Mouse (Mus musculus): ENCODE results near the gene Rffl.

Gene Rffl

GRCm38 (mm10) chr11:82874924-82875323, 3.9 kb upstream of the Rffl start:
- no peak for DNase-seq (ENCODE audit: low read depth, low spot score)

DNA sequence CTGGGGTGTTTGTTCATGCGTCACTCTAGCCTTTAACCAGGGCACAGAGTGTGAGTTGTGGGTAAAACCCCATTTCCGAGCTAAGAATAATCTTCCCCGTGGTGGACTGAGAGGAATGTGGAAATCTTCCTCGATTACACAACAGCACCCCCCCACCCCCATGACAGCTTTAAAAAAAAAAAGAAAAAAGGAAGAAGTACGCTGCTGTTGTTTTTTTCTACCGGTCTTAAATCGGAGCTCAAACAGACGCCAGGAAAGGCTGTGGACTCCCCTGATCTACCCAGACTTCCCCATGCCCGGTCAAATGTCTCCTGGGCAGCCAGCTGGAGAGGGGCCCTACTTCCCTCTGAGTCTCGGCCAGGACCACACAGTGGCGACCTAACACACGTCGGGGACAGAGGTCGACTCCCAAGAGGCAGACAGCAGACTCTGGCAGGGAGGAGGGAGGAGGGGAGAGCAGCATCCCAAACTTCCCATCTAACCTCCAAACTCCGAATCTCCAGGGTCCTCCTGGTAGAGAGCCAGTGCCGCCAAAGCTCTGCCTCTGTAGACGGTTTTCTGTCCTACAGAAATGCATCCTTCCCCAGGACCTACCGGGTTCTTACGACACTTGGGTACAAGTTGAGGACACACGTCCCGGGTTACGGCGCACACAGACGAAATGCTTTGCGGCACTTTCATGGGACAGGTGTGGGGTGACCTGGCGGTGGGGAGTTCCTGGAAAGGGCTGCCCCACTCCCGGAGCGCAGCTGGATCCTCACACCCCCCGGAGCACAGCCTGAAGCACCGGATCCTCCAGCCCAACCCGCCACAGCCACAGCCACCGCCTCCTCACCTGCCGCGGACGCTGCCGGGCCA, 608 bp downstream of the Rffl start:
- no peak for DNase-seq (ENCODE audit: low read depth, low spot score)

- DNase-seq (ENCODE audit: low read depth, low spot score) = no peak
Measured at GRCm38 (mm10) chr11:82869506-82870172, 1.4 kb downstream of the Rffl start.

DNA sequence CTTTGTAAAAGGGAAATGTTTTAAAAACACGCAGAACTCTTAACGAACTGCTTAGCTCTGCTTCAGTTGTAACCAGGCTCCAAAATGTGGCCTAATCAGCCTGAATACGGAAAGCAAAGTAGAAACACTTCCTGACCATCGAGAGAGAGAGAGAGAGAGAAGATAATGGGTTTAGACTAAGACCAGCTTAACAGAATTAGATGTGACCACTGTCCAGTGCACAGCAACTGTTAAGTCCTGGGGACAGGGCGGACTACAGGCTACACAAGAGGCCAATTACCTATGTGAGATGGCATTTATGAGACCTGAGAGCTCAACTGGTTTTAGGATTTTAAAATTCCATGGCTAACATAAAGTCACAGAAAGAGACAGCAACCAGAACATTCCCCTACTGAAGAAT, 3.1 kb downstream of the Rffl start:
- peak; percentile 50 for DNase-seq (ENCODE audit: low read depth, low spot score)

GRCm38 (mm10) chr11:82866850-82867564, 4.0 kb downstream of the Rffl start:
- DNase-seq (ENCODE audit: low read depth, low spot score) = no peak

GRCm38 (mm10) chr11:82865957-82866356, 5.1 kb downstream of the Rffl start:
- no peak for DNase-seq (ENCODE audit: low read depth, low spot score)

DNA sequence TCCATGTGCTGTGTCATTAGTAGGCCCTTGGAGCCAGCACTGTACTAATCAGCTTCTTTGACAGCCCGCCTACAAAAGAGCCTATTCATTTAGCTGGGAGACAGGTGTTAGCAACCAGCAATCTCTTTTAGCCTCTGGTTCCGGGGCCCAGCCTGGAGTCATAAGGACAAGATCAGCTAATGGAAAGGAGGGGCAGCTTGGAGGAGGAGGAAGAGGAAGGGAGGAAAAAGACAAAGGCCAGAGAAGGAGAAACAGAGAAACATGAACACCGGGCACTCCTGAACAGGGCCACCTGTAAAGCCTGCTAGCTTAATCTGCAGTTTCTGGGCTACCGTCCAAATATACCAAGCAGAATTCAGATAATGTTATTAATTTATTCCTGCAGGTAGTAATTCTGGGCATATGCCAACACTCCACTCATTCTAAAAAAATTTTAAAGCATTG, 7.5 kb downstream of the Rffl start:
- DNase-seq (ENCODE audit: low read depth, low spot score) = peak; percentile 9

DNA sequence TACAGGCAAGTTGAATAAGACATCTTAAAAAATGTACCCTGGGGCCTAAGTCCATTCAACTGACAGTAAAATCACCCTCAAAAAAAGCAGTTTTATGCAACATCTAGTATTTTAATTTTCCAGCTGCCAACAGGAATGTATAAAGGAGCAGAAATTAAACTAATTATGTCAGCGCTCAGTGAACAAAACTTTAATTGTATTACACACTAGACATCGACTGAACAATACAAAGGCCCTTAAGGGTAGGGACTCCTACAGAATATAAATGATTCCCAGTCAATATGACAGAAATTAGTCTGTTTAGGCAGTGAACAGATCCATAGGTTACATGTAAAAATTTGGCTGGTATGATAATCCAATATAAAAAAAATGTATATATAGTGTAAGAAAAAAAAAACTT, 8.0 kb downstream of the Rffl start:
- no peak for DNase-seq (ENCODE audit: low read depth, low spot score)

DNA sequence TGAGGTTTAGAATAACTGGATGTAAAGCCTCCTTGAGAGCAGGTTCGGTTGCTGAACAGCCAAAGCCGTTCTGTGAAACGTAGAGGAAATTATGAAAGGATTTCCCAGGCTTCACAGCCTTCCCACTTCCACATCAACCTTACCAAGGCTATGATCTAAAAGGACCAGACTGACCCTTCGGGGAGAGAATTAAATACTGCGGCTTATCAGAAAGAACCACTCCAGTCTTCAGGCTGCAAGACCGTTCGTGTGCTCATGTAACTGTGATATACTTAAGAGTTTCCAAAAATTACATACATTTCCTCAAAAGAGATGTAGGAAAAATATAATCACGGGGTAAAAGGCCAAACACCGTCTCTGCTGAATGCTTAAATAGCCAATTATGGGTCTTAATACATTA, 8.4 kb downstream of the Rffl start:
- DNase-seq (ENCODE audit: low read depth, low spot score) = no peak

DNA sequence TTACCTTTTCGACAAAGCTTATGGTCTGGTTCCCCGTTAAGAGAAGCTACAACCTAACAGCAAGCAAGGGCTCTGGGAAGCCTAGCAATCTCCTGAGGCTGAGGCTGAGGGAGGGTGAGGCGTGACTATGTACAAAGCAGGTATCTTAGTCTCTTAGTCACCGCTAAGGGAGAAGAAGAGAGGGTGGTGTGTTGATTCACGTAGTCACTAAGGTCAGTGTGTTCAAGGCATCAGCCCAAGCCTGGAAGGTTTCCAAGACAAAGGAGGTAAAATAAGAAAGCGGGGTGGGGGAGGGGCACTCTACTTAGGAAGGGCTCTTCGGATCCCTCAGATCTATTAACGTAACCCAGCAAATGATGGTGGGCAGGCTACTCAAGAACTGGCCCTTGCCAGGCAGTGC, 9.5 kb downstream of the Rffl start:
- no peak for DNase-seq (ENCODE audit: low read depth, low spot score)

DNA sequence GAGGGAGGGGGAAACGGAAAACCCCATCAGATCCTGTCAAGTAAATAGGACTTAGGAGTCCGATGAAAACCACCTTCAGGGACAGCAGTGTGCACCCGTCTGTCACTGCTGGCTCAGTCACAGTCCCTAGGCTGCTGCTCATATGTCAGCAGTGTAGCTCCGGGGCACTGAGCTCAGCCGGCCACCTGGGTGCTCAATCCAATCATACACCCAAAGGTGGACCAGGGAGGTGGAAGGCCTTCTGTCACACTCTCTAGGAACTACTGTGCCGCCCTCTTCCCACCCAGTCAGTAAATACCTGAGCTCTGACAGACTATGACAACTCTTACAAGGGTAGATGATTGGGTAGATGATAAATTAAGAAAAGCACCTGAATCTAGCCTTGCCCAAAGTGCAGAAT, 10.3 kb downstream of the Rffl start:
- DNase-seq (ENCODE audit: low read depth, low spot score) = no peak

DNA sequence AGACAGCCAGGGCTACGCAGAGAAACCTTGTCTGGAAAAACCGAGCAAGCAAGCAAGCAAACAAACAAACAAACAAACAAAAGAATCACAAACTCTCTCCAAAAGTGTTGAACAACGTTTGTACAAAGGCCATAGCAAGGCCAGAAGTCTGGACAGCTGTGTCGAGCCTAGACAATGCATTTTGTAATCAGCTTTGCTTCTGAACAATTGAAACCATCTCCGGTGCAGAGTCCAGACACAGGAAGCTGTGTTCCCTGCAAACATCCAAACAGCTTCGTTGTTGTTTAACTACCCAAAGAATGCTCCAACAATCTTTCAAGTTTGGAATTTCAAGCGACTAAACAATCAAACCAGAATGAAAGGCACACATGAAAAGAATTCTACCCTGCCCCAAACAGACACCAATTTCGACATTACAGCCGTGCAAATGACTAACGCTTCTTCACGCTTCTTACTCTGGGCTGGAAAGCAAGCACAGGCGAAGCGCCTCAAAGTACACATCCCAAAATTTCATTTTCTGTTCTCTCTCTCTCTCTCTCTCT, 13.6 kb downstream of the Rffl start:
- no peak for DNase-seq (ENCODE audit: low read depth, low spot score)

DNA sequence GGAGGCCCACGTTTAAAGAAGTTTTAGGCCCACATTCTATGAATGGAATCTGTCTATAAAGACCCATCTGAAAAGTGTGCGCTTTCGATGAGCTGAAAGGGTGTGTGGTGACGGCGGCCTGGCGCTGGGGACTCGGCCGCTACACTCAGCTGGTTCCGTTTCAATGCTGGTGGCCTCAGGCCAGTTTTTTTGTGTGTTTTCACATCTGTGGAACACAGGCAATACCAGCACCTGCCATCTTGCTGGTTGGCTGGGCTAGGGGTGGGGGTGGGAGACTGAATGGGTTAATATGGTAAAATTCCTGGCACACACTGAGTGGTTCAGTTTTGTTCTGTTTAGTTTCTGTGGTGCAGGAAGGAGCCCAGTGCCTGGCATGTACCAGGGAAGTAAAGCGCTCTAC, 15.0 kb downstream of the Rffl start:
- DNase-seq (ENCODE audit: low read depth, low spot score) = no peak

DNA sequence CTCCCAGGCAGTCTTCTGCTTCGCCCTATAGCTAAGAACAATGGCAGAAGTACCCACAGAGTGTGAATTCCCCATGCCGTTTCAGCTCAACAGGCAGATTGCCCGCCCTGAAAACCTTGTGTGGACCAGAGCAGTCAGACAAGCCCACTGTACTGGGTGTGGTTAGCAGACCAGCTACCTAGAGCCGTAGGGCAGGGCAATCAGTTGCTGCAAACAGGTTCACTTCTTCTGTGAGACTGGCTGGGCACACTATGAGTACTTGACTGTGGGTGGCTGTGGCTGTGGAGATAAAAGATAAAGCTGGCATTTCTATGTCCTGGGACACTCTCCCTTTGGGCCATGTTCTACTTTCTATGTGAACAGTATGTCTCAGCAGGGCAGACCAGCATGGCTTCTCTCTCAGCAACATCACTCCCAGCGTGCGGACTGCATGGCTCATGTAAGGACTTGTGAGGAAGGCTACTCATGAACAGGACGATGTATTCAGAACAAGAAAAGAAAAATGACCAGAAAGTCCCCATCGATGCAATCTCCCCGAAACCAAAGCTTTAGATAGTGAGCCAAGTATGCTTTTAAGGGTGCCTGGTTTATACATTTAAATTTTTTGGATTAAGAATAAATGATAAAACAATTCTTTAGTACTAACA, 15.6 kb downstream of the Rffl start:
- no peak for DNase-seq (ENCODE audit: low read depth, low spot score)

- DNase-seq (ENCODE audit: low read depth, low spot score) = no peak
Measured at GRCm38 (mm10) chr11:82854111-82854510, 16.9 kb downstream of the Rffl start.

GRCm38 (mm10) chr11:82852958-82853357, 18.1 kb downstream of the Rffl start:
- no peak for DNase-seq (ENCODE audit: low read depth, low spot score)

DNA sequence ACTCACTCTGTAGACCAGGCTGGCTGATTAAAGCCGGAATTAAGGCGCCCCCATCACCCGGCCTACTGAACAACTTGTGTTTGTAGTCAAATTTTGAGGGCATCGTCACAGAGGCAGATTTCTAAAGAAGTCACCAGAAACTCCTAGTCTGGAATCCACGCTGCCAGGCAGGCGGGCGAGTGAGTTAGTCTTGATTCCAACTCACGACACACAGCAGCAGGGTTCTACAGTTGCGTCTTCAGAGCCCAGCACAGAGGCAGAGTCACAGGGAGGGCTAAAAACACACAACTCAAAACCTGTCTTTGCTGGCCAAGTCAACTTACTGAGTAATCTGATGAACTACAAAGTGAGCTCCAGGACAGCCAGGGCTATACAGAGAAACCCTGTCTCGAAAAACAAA, 18.5 kb downstream of the Rffl start:
- no peak for DNase-seq (ENCODE audit: low read depth, low spot score)

GRCm38 (mm10) chr11:82852115-82852514, 18.9 kb downstream of the Rffl start:
- DNase-seq (ENCODE audit: low read depth, low spot score) = no peak

DNA sequence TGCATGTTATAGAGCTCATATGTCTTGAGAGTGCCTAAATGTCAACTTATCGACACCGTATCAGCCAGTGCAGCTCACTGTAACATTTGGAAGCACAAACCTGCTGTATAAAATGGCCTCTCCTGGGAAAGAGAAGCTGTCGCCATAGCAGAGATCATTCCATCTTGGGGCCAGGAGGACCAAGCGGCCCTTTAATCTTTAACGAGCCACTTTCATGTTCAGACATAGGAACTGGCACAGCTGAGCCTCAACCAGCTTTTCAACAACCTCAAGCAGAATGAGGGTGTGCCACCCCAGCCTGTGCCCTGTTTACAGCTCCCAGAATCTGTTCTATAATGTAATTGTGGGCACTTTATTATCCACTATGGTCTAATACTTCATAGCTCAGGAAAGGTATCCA, 20.8 kb downstream of the Rffl start:
- DNase-seq (ENCODE audit: low read depth, low spot score) = no peak

DNA sequence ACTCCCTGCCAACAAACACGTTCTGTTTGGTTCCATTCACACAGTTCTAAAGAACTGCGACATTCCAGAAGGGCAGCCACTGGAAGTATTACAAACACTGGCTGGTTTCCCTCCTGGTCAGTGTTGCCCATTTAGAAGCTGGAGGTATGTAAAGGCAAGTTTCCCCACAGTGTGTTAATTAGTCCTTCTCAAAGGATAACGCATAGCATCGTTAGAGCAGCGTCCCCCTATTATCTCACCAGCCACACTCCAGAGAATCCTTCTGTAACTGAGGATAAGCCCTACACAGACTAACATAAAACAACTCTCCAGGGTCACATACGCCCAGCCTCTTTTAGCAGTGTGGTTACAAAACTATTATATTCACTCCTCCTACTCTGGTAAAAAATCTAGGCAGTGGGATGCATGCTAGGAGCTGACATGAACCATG, 23.4 kb downstream of the Rffl start:
- no peak for DNase-seq (ENCODE audit: low read depth, low spot score)

- DNase-seq (ENCODE audit: low read depth, low spot score) = no peak
Measured at GRCm38 (mm10) chr11:82846938-82847337, 24.1 kb downstream of the Rffl start.

- DNase-seq (ENCODE audit: low read depth, low spot score) = no peak
Measured at GRCm38 (mm10) chr11:82846079-82846436, 25.0 kb downstream of the Rffl start.
